Mouse (Mus musculus) kidney, embryonic 15.5 days (tissue): ENCODE measurements around the gene Magi1. TPM values are rescaled to one million over a fixed set of nuclear protein-coding genes. Genes with fewer than 3 reads are reported as not detected.
A peak's percentile ranks its signal among the peaks of the same experiment; 100 is the strongest.

ENCODE experiments used
- ATAC-seq: fragments of 200-750 bp; cut with Nextera tagmentation; replicated peaks from 2 replicates; pipeline ENCODE4 v1.8.0; 2017; ENCODE audit warnings: moderate TSS enrichment; ENCODE audit not compliant: low FRiP score
- H3K27ac ChIP-seq: fragments of 300-500 bp; sonication (generic); 2 replicates; pipeline ENCODE4 v1.5.1; 2015; ENCODE audit warnings: mild to moderate bottlenecking, inconsistent platforms
- H3K27me3 ChIP-seq: fragments of 300-500 bp; sonication (generic); 2 replicates; pipeline ENCODE4 v1.6.1; 2015; ENCODE audit warnings: inconsistent platforms
- H3K36me3 ChIP-seq: fragments of 300-500 bp; sonication (generic); 2 replicates; pipeline ENCODE4 v1.6.1; 2015; ENCODE audit warnings: inconsistent platforms
- H3K4me1 ChIP-seq: fragments of 300-500 bp; sonication (generic); 2 replicates; pipeline ENCODE4 v1.6.1; 2015; ENCODE audit warnings: inconsistent platforms
- H3K4me2 ChIP-seq: fragments of 300-500 bp; sonication (generic); 2 replicates; pipeline ENCODE4 v1.6.1; 2015; ENCODE audit warnings: moderate library complexity, mild to moderate bottlenecking, inconsistent platforms
- H3K4me3 ChIP-seq: fragments of 300-500 bp; sonication (generic); replicated peaks from 2 replicates; pipeline ENCODE4 v1.5.1; 2015; ENCODE audit warnings: mild to moderate bottlenecking, inconsistent platforms
- H3K9ac ChIP-seq: fragments of 300-500 bp; sonication (generic); 2 replicates; pipeline ENCODE4 v1.6.1; 2015; ENCODE audit warnings: mild to moderate bottlenecking, inconsistent platforms
- H3K9me3 ChIP-seq: fragments of 300-500 bp; sonication (generic); replicated peaks from 2 replicates; pipeline ENCODE4 v1.6.1; 2016; ENCODE audit warnings: inconsistent platforms
- WGBS: fragments of 180-500 bp; shearing (Covaris S2); methylation state at CpG from one replicate; pipeline ENCODE4 v1.1.7; 2015; ENCODE audit warnings: mixed read lengths; 5-methylcytosine and 5-hydroxymethylcytosine counted together
- polyA plus RNA-seq: library from polyadenylated mRNA; unstranded; fragments of >200 nt; fragmentation: Nextera tagmentation; extraction: Ambion mirVana; gene quantifications from 2 replicates; pipeline ENCODE4 v1.2.1, GENCODE M21; 2015

The Magi1 gene
- polyA plus RNA-seq, 1 experiment from 2014 or later: 9.8 TPM

- H3K36me3 ChIP-seq: no peaks in the 10 kb centered on the region
- H3K9me3 ChIP-seq: no peaks in the 10 kb centered on the region
- peaks cover 14% of the 10 kb centered on the region for H3K27me3 ChIP-seq
- H3K4me2 ChIP-seq: peak overlapping the region; percentile 10
- ATAC-seq: peak; percentile 49; the same call in 1 of the 2 replicates
- no peak overlapping the region for H3K9ac ChIP-seq
- H3K4me3 ChIP-seq: no peak overlapping the region
- WGBS: 16% methylated on average over 5 of the region's 5 CpGs
- no peak overlapping the region for H3K27ac ChIP-seq
- H3K4me1 ChIP-seq: peaks cover 37% of the 10 kb centered on the region
Observed at GRCm38 (mm10) chr6:93718385-93718784, 565.3 kb downstream of the Magi1 start.

GRCm38 (mm10) chr6:93717826-93718375 lies 565.8 kb downstream of the Magi1 start:
- Histone ChIP-seq H3K27ac (no peak overlapping the region), H3K4me1 (peaks cover 37% of the 10 kb centered on the region), H3K27me3 (peaks cover 14% of the 10 kb centered on the region), H3K36me3 (no peaks in the 10 kb centered on the region), H3K9me3 (no peaks in the 10 kb centered on the region), H3K9ac (no peak overlapping the region), H3K4me2 (peak overlapping the region; percentile 10), H3K4me3 (no peak overlapping the region)
- WGBS: 46% methylated on average over 7 of the region's 7 CpGs
- 0 out of 2 replicates have a peak, but pooled peaks have one; percentile 52 for ATAC-seq

GRCm38 (mm10) chr6:93716686-93717625 lies 566.8 kb downstream of the Magi1 start:
- Histone ChIP-seq H3K27me3 (peaks cover 14% of the 10 kb centered on the region), H3K36me3 (no peaks in the 10 kb centered on the region), H3K9ac (no peak overlapping the region), H3K4me1 (peaks cover 37% of the 10 kb centered on the region), H3K4me3 (peak overlapping the region; percentile 26), H3K4me2 (peak overlapping the region; percentile 54), H3K27ac (no peak overlapping the region), H3K9me3 (no peaks in the 10 kb centered on the region)
- WGBS: 13% methylated on average over 24 of the region's 24 CpGs
- no peak for ATAC-seq

- peaks cover 37% of the 10 kb centered on the region for H3K4me1 ChIP-seq
- peak overlapping the region; percentile 54 for H3K4me2 ChIP-seq
- H3K27ac ChIP-seq: no peak overlapping the region
- no peak overlapping the region for H3K9ac ChIP-seq
- H3K4me3 ChIP-seq: peak overlapping the region; percentile 26
- WGBS: 41% methylated on average over 24 of the region's 24 CpGs
- H3K36me3 ChIP-seq: no peaks in the 10 kb centered on the region
- peaks cover 14% of the 10 kb centered on the region for H3K27me3 ChIP-seq
- no peak for ATAC-seq
- H3K9me3 ChIP-seq: no peaks in the 10 kb centered on the region
Observed at GRCm38 (mm10) chr6:93715181-93716180, 568.2 kb downstream of the Magi1 start.

GRCm38 (mm10) chr6:93704350-93704749 lies 579.4 kb downstream of the Magi1 start:
- WGBS: 82% methylated on average over 5 of the region's 5 CpGs
- no peak overlapping the region for H3K4me2 ChIP-seq

GRCm38 (mm10) chr6:93699436-93699835 lies 584.3 kb downstream of the Magi1 start:
- no peaks in the 10 kb centered on the region for H3K9me3 ChIP-seq
- H3K4me1 ChIP-seq: peaks cover 7% of the 10 kb centered on the region
- no peaks in the 10 kb centered on the region for H3K27me3 ChIP-seq
- H3K36me3 ChIP-seq: peaks cover 31% of the 10 kb centered on the region
- no peak overlapping the region for H3K4me2 ChIP-seq
- no peak for ATAC-seq
- 58% methylated on average over 13 of the region's 13 CpGs for WGBS
- no peak overlapping the region for H3K27ac ChIP-seq
- H3K9ac ChIP-seq: no peak overlapping the region
- no peak overlapping the region for H3K4me3 ChIP-seq

More at GRCm38 (mm10) chr6:93704350-93704749, 579.4 kb downstream of the Magi1 start:
- ATAC-seq: no peak
- peaks cover 7% of the 10 kb centered on the region for H3K4me1 ChIP-seq
- no peak overlapping the region for H3K9ac ChIP-seq
- no peak overlapping the region for H3K4me3 ChIP-seq
- no peaks in the 10 kb centered on the region for H3K27me3 ChIP-seq
- no peak overlapping the region for H3K27ac ChIP-seq
- H3K36me3 ChIP-seq: no peaks in the 10 kb centered on the region; the same call in 1 of the 2 replicates
- H3K9me3 ChIP-seq: no peaks in the 10 kb centered on the region

GRCm38 (mm10) chr6:93697956-93698355 lies 585.8 kb downstream of the Magi1 start:
- Histone ChIP-seq H3K9me3 (no peaks in the 10 kb centered on the region), H3K27ac (no peak overlapping the region), H3K9ac (no peak overlapping the region), H3K4me3 (no peak overlapping the region), H3K4me1 (peaks cover 7% of the 10 kb centered on the region), H3K27me3 (no peaks in the 10 kb centered on the region), H3K4me2 (no peak overlapping the region), H3K36me3 (peaks cover 31% of the 10 kb centered on the region)
- WGBS: 79% methylated on average over 5 of the region's 5 CpGs
- ATAC-seq: no peak

- Histone ChIP-seq H3K27me3 (no peaks in the 10 kb centered on the region), H3K9ac (no peak overlapping the region), H3K36me3 (peaks cover 24% of the 10 kb centered on the region), H3K27ac (no peak overlapping the region), H3K4me1 (no peaks in the 10 kb centered on the region), H3K4me3 (no peak overlapping the region), H3K4me2 (no peak overlapping the region), H3K9me3 (no peaks in the 10 kb centered on the region)
- ATAC-seq: no peak
- WGBS: 81% methylated on average over 17 of the region's 17 CpGs
Observed at GRCm38 (mm10) chr6:93678766-93679165, 605.0 kb downstream of the Magi1 start.

- no peak overlapping the region for H3K9ac ChIP-seq
- ATAC-seq: no peak
- H3K4me3 ChIP-seq: no peak overlapping the region
- no peaks in the 10 kb centered on the region for H3K9me3 ChIP-seq
- no peaks in the 10 kb centered on the region for H3K4me1 ChIP-seq
- 60% methylated on average over 2 of the region's 2 CpGs for WGBS
- H3K27me3 ChIP-seq: no peaks in the 10 kb centered on the region
- H3K27ac ChIP-seq: no peak overlapping the region
- H3K36me3 ChIP-seq: no peaks in the 10 kb centered on the region
- H3K4me2 ChIP-seq: no peak overlapping the region
Observed at GRCm38 (mm10) chr6:93666731-93667130, 617.0 kb downstream of the Magi1 start.

GRCm38 (mm10) chr6:93665056-93665805 lies 618.5 kb downstream of the Magi1 start:
- no peaks in the 10 kb centered on the region for H3K36me3 ChIP-seq
- H3K9ac ChIP-seq: no peak overlapping the region
- 88% methylated on average over 12 of the region's 12 CpGs for whole genome bisulfite sequencing
- no peak overlapping the region for H3K27ac ChIP-seq
- H3K4me2 ChIP-seq: no peak overlapping the region
- ATAC-seq: no peak
- no peak overlapping the region for H3K4me3 ChIP-seq
- no peaks in the 10 kb centered on the region for H3K9me3 ChIP-seq
- H3K4me1 ChIP-seq: no peaks in the 10 kb centered on the region
- no peaks in the 10 kb centered on the region for H3K27me3 ChIP-seq

GRCm38 (mm10) chr6:93661139-93661538 lies 622.6 kb downstream of the Magi1 start:
- 30% methylated on average over 1 of the region's 1 CpGs for WGBS
- Histone ChIP-seq H3K4me1 (peaks cover 12% of the 10 kb centered on the region), H3K4me3 (no peak overlapping the region), H3K4me2 (no peak overlapping the region), H3K36me3 (no peaks in the 10 kb centered on the region), H3K27ac (no peak overlapping the region), H3K9ac (no peak overlapping the region), H3K9me3 (no peaks in the 10 kb centered on the region), H3K27me3 (no peaks in the 10 kb centered on the region)
- no peak for ATAC-seq
